Mouse (Mus musculus): Measurements from ENCODE around the gene Pdcd7. TPM values are rescaled to one million over a fixed set of nuclear protein-coding genes. Genes with fewer than 3 reads are reported as not detected.

Gene Pdcd7
- total RNA-seq, 4 experiments from 2014 or later: 13.3 to 16.8 (median 16.0) TPM

DNA sequence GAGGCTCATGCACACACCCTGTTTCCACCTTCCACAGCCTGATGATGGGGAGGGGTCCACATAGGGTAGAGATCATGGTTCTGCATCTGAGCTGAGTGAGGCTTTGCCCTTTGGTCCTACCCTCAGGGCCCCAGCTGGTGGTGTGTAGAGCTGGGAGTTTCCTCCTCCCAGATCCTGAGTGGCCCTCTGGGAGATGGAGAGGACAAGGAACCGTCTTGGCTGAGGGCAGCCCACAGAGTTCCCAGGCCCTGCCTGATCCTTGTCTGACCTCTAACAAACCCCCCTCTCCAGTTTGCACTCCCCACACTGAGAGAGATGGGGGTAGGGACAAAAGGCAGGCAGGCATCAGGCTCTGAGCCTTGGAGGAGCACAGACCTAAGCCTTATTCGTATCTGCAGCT is 48.5 kb downstream of the Pdcd7 start:
- DNase-seq (ENCODE audit: low spot score): no peak

- DNase-seq (ENCODE audit: low spot score): peak; percentile 74
Observed at GRCm38 (mm10) chr9:65398279-65398678, 52.4 kb downstream of the Pdcd7 start, which contains the start of gene Rasl12. Rasl12 (plus strand) TSS chr9:65398506.

GRCm38 (mm10) chr9:65399934-65400333 is 54.0 kb downstream of the Pdcd7 start:
- no peak for DNase-seq (ENCODE audit: low spot score)

- peak; percentile 79 for DNase-seq (ENCODE audit: low spot score)
Observed at GRCm38 (mm10) chr9:65404331-65405183, 58.7 kb downstream of the Pdcd7 start.

DNA sequence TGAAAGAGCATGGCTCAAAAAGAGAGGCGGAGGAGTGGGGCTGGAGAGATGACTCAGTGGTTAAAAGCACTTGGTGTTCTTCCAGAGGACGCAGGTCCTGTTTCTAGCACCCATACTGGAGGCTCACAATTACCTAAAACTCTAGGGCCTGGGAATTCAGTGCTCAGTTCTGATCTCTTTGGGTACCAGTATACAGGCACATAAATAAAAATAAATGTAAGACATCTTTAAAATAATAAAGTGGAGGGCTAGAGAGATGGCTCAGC is 59.2 kb downstream of the Pdcd7 start:
- no peak for DNase-seq (ENCODE audit: low spot score)

GRCm38 (mm10) chr9:65407327-65407726 is 61.4 kb downstream of the Pdcd7 start:
- DNase-seq (ENCODE audit: low spot score): no peak

DNA sequence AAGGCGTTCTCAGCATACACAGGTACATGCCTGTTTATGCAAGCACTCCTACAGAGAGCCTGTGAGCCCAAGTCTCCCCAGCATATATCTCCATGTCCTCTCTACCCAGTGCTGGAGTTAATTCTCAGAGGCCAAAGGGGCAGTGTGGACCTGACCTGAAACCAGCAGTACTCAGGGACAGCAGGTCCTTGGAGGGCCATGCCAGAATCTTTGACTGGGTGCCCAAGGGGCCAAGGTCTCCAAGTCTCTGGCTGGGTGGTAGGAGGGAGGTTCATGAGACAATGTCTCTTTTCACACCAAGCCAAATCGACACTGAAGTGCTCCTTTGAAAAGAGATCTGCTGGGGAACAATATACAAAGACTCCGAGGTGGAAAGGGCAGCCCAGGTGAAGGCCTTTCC is 62.0 kb downstream of the Pdcd7 start:
- DNase-seq (ENCODE audit: low spot score): no peak

GRCm38 (mm10) chr9:65408871-65409295 is 63.0 kb downstream of the Pdcd7 start:
- DNase-seq (ENCODE audit: low spot score): no peak

Other genes starting within 250 kb of the Pdcd7 start
- 10 to 100 TPM; 13.3 to 17.9 (median 15.7) TPM for gene Igdcc4, start 244.6 kb upstream of the Pdcd7 start, total RNA-seq (2022)
- under 1 TPM in 2 of 4 experiments, not detected in 2; 0.09 to 0.19 TPM for gene Igdcc3, start 204.9 kb upstream of the Pdcd7 start, total RNA-seq (2022)
- 1 to 10 TPM; 3.4 to 4.5 (median 3.7) TPM for gene Parp16, start 150.8 kb upstream of the Pdcd7 start, total RNA-seq (2022)
- gene Cilp, start 80.9 kb upstream of the Pdcd7 start, total RNA-seq (2022): 1 to 10 TPM; 1.5 to 2.8 (median 2.4) TPM
- gene Clpx, start 51.8 kb upstream of the Pdcd7 start, total RNA-seq (2022): 100 to 1,000 TPM in 2 of 4 experiments, 10 to 100 TPM in 2; 82.7 to 113 (median 100) TPM
- under 1 TPM in 2 of 4 experiments, not detected in 2; 0.27 to 0.40 TPM for gene Ubap1l, start 14.9 kb downstream of the Pdcd7 start, total RNA-seq (2022)
- gene Kbtbd13, start 45.5 kb downstream of the Pdcd7 start, total RNA-seq (2022): 1 to 10 TPM; 2.4 to 3.6 (median 3.1) TPM
- gene Rasl12, start 52.4 kb downstream of the Pdcd7 start, total RNA-seq (2022): 1 to 10 TPM; 5.5 to 8.0 (median 6.0) TPM
- gene Slc51b, start 76.9 kb downstream of the Pdcd7 start, total RNA-seq (2022): not detected
- gene Mtfmt, start 89.7 kb downstream of the Pdcd7 start, total RNA-seq (2022): 1 to 10 TPM; 5.4 to 7.9 (median 6.9) TPM
- 10 to 100 TPM; 12.9 to 17.1 (median 15.9) TPM for gene Spg21, start 114.8 kb downstream of the Pdcd7 start, total RNA-seq (2022)
- not detected for gene Ankdd1a, start 174.1 kb downstream of the Pdcd7 start, total RNA-seq (2022)
- gene Plekho2, start 233.9 kb downstream of the Pdcd7 start, total RNA-seq (2022): 10 to 100 TPM in 3 of 4 experiments, 1 to 10 TPM in 1; 7.4 to 12.3 (median 10.8) TPM
- not detected for gene Pif1, start 241.1 kb downstream of the Pdcd7 start, total RNA-seq (2022)